Mouse (Mus musculus): ENCODE results near the gene Ptprn2. TPM values are rescaled to one million over a fixed set of nuclear protein-coding genes. Genes with fewer than 3 reads are reported as not detected.
A peak's percentile ranks its signal among the peaks of the same experiment; 100 is the strongest.

Gene Ptprn2
- polyA plus RNA-seq, 1 experiment from 2014 or later: 0.05 TPM

DNA sequence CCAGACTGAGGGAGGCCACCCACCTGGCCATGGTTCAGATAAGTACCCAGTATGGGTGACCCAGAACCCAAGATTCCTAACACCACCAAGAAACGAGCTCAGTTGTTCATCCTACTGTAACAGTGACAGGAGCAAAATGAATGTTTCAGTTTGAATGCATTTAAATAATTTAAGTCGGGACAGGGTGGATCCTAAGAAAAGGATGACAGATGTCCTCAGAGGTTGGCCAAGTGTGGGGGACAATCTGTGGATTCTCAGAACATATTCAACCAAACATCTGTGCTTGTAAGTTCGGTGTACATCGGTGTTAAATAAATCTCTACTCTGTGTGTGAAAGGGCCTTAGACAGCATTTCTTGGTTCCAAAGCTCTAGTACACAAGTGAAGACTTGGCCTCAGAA lies 743.9 kb downstream of the Ptprn2 start:
- Histone ChIP-seq H3K4me2 (no peak overlapping the region), H3K27ac (no peak overlapping the region), H3K4me1 (replicated peaks) (0 out of 2 replicates have a peak, but pooled peaks cover 2% of the 10 kb centered on the region), H3K4me3 (replicated peaks) (no peak overlapping the region), H3K9ac (no peak overlapping the region), H3K27me3 (no peaks in the 10 kb centered on the region), H3K9me3 (replicated peaks) (no peaks in the 10 kb centered on the region), H3K36me3 (no peaks in the 10 kb centered on the region)
- WGBS (ENCODE audit: insufficient replicate concordance): 58% methylated on average over 4 of the region's 4 CpGs
- no peak for DNase-seq
- no peak for ATAC-seq (ENCODE audit: low read depth)

DNA sequence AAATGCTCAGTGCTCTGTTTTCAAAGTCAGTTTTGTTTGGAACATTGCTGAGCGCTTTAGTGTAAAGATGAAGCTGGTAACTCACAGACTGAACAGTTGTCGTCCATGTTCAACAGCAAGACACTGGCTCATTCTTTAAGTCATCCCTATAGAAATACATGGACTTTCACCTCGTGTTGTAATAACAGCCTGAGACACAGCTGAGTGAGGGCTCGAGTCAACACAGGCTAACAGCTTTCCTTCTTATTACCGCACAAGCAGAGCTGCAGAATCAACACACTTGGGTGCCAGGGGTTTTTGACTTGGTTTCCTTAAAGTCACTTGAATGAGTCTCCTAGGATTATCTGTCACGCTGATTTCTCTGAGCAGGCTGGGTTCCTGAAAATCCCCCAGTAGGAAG lies 744.8 kb downstream of the Ptprn2 start:
- 64% methylated on average over 6 of the region's 6 CpGs for WGBS (ENCODE audit: insufficient replicate concordance)
- ATAC-seq (ENCODE audit: low read depth): no peak

DNA sequence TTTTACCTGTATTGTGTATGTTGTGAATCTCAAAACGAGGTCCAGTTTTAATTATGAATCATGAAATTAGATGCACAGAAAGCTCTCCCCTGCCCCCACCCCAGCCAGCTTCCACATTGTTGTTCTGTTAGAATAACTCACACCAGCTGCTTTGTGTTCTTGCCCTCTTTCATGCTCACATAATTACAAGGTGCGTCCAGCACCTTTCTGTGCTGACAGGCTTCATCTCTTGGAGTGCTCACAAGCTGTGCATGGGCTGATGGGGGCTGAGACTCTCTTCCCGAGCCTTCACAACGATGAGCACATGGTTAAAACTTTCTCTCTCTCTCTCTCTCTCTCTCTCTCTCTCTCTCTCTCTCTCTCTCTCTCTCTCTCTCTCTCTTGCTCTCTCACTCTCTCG lies 746.3 kb downstream of the Ptprn2 start:
- Histone ChIP-seq H3K9me3 (replicated peaks) (no peaks in the 10 kb centered on the region), H3K4me1 (replicated peaks) (0 out of 2 replicates have a peak, but pooled peaks cover 1% of the 10 kb centered on the region), H3K4me3 (replicated peaks) (no peak overlapping the region), H3K36me3 (no peaks in the 10 kb centered on the region), H3K27ac (no peak overlapping the region), H3K9ac (no peak overlapping the region), H3K4me2 (no peak overlapping the region), H3K27me3 (no peaks in the 10 kb centered on the region)
- no peak for ATAC-seq (ENCODE audit: low read depth)
- 60% methylated on average over 5 of the region's 5 CpGs for WGBS (ENCODE audit: insufficient replicate concordance)
- DNase-seq: no peak

More for the DNA sequence above, 744.8 kb downstream of the Ptprn2 start:
- Histone ChIP-seq H3K36me3 (no peaks in the 10 kb centered on the region), H3K4me3 (replicated peaks) (no peak overlapping the region), H3K4me1 (replicated peaks) (0 out of 2 replicates have a peak, but pooled peaks cover 2% of the 10 kb centered on the region), H3K4me2 (no peak overlapping the region), H3K9ac (no peak overlapping the region), H3K9me3 (replicated peaks) (no peaks in the 10 kb centered on the region), H3K27me3 (no peaks in the 10 kb centered on the region), H3K27ac (no peak overlapping the region)
- DNase-seq: no peak

DNA sequence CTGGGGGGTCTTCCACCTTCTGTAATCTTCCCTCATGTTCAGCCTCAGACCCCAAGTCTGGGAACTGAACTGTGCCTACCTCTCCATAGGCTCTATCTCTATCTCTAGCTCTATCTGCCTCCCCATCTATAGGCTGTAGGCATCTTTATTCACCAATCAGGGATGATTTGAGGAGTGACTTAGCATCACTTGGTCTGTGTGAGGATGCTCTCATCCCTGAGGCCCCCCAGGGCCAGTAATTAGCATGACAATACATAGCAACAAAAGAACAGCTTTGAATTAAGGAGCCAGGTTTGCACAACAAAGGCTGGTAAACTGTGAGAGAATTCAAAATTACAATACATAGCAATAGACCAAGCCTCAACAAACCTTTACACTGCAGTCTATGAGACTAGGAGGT lies 749.6 kb downstream of the Ptprn2 start:
- no peak overlapping the region for H3K4me2 ChIP-seq
- 0 out of 2 replicates have a peak, but pooled peaks cover 2% of the 10 kb centered on the region for H3K27me3 ChIP-seq
- H3K36me3 ChIP-seq: no peaks in the 10 kb centered on the region
- H3K27ac ChIP-seq: no peak overlapping the region
- DNase-seq: no peak
- no peak overlapping the region for H3K9ac ChIP-seq
- H3K4me3 ChIP-seq (replicated peaks): no peak overlapping the region
- no peak for ATAC-seq (ENCODE audit: low read depth)
- no peaks in the 10 kb centered on the region for H3K9me3 ChIP-seq (replicated peaks)
- no peaks in the 10 kb centered on the region for H3K4me1 ChIP-seq (replicated peaks)

DNA sequence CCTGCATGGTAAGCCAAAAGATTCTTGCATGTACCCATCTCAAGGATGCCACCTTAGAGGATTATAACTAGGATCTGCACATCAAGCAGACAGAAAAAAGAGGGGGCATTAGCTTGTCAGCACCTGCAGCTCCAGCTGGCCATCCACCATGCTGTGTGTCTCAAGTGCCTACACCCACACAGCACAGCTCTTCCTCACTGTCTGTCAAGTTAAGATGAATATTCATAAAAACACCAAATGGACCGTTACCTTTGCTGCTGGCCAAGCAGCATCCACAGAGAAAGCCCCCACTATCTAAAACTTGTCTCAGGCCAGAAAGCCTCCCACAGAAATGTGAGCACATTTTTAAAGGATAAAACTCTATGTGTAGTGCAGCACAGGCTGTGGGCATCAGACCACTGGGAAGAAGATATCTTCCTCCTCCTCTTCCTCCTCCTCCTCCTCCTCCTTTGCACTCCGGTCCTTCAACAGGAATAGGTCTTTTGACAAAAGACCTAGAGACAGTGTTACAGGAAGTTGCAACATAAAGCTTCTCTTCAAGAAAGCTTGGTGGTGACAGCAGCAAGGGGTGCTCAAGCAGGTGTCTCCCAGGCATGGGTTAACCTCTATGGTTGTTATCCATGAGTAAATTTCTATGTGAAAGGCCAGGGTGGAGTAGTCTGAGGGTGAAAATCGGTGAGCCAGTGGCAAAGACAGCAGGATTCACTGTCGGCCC lies 750.7 kb downstream of the Ptprn2 start:
- H3K27ac ChIP-seq: no peak overlapping the region
- H3K4me3 ChIP-seq (replicated peaks): no peak overlapping the region
- no peak overlapping the region for H3K4me2 ChIP-seq
- 0 out of 2 replicates have a peak, but pooled peaks cover 2% of the 10 kb centered on the region for H3K27me3 ChIP-seq
- no peaks in the 10 kb centered on the region for H3K36me3 ChIP-seq
- H3K4me1 ChIP-seq (replicated peaks): no peaks in the 10 kb centered on the region
- H3K9me3 ChIP-seq (replicated peaks): no peaks in the 10 kb centered on the region
- no peak overlapping the region for H3K9ac ChIP-seq
- no peak for DNase-seq
- ATAC-seq (ENCODE audit: low read depth): no peak
- WGBS (ENCODE audit: insufficient replicate concordance): 52% methylated on average over 4 of the region's 4 CpGs

DNA sequence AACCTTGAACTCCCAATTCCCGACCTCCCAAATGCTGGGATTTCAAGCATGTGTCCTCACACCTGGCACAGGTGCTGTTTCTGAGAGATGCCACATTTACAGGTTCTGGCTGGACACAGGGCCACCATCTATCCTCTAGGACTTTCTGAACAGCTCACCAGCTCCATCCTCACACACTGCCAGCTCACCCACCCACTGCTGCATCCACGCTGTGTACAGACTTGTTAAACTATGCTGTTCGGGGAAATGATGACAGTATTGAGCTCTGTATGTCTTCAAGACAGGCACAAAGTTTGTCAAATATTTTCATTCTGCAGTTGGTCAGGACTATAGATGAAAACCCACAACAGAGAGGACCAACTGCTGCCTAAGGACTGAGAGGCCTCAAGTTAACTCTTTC lies 751.5 kb downstream of the Ptprn2 start:
- Histone ChIP-seq H3K27me3 (0 out of 2 replicates have a peak, but pooled peaks cover 2% of the 10 kb centered on the region), H3K4me2 (no peak overlapping the region), H3K27ac (no peak overlapping the region), H3K36me3 (no peaks in the 10 kb centered on the region), H3K4me3 (replicated peaks) (no peak overlapping the region), H3K9me3 (replicated peaks) (no peaks in the 10 kb centered on the region), H3K4me1 (replicated peaks) (no peaks in the 10 kb centered on the region), H3K9ac (no peak overlapping the region)
- WGBS (ENCODE audit: insufficient replicate concordance): 45% methylated on average over 3 of the region's 3 CpGs
- no peak for ATAC-seq (ENCODE audit: low read depth)
- DNase-seq: no peak

DNA sequence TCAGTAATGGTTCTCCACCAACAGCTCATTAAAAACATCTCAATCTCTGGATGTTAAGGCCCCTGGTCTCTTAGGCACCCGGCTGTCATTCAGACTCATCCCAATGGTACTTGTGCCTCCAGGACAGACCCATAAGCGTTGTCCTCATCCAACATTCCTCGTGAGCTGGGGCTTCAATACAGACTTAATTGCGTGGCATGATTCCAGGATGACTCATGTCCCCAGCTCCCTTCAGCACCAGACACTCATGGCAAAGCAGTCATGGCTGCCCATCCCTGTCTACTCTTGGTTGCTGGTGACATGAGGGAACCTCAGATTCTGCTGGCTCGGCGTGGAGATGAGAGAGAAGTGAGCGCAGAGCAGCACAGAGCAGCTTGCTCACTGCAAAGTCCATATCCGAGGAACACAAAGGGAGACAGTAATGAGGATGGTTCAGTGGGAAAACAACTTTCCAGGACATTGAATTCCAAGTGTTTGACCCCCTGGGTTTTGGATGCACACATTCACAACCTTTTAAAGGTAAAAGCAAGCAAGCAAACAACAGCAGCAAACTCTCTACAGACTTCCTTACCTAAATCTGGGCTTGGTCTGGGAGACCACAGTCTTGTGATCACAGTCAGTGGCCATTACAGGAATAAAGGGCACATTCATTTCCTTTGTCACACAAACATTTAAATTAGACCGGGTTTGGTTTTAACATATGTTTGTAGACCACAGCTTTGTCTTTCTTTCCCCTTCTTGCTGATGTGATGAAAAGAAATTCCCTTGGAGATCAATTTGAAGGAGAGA lies 754.6 kb downstream of the Ptprn2 start:
- Histone ChIP-seq H3K27me3 (0 out of 2 replicates have a peak, but pooled peaks cover 2% of the 10 kb centered on the region), H3K36me3 (no peaks in the 10 kb centered on the region), H3K9me3 (replicated peaks) (no peaks in the 10 kb centered on the region), H3K4me3 (replicated peaks) (no peak overlapping the region), H3K27ac (no peak overlapping the region), H3K4me2 (no peak overlapping the region), H3K4me1 (replicated peaks) (no peaks in the 10 kb centered on the region), H3K9ac (no peak overlapping the region)
- WGBS (ENCODE audit: insufficient replicate concordance): 54% methylated on average over 9 of the region's 9 CpGs
- no peak for ATAC-seq (ENCODE audit: low read depth)
- DNase-seq: no peak

DNA sequence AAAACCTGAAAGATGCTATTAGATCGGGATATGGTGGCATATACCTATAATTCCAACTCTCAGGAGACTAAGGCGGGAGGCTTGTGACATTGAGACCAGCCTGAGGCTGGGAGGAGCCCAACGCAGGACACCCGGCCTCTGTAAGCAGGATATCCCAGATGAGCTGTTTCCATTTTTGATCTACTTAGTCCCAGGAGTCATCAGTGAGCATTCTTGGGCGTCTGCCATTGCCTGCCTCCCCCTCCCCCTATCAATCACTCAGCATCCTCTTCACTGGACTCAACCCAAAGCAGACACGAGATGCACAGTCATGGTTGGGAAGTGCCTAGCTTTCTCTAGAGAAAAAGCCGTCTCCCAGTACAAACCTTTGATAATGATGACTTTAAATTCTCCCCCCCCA lies 756.7 kb downstream of the Ptprn2 start:
- no peak overlapping the region for H3K27ac ChIP-seq
- H3K9ac ChIP-seq: no peak overlapping the region
- no peak overlapping the region for H3K4me3 ChIP-seq (replicated peaks)
- ATAC-seq (ENCODE audit: low read depth) (no peak), DNase-seq (no peak)
- no peaks in the 10 kb centered on the region for H3K9me3 ChIP-seq (replicated peaks)
- H3K4me1 ChIP-seq (replicated peaks): no peaks in the 10 kb centered on the region
- no peaks in the 10 kb centered on the region; the same call in 1 of the 2 replicates for H3K27me3 ChIP-seq
- H3K4me2 ChIP-seq: no peak overlapping the region
- H3K36me3 ChIP-seq: no peaks in the 10 kb centered on the region
- WGBS (ENCODE audit: insufficient replicate concordance): 50% methylated on average over 7 of the region's 7 CpGs

DNA sequence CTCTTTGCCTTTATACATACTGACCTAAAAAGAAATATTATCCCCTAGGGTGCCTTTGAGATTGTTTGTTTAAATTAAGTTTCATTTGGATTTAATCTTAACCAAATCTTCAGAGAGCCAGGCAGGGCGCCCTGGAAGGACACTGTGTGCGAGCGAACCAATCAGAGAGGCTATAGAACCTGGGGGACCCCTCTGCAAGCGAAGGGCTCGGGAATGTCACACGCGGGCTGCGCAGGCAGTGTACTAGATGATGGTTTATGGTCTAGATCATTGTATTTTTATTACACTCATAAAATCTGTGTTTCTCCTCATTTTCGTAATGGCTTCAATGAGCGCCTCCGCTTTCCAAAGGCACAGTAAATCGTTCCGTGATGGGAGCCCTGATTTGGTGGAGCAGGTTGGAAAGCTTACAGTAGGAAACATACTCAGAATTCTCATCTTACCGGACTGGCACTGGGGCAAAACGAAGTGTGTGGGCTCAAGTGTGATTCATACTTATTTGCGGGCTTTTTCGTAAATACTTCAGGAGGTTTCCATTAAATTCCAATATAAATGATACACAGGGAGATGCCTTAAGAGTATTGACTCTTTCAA lies 760.5 kb downstream of the Ptprn2 start:
- H3K4me3 ChIP-seq (replicated peaks): no peak overlapping the region
- H3K27ac ChIP-seq: no peak overlapping the region
- H3K36me3 ChIP-seq: no peaks in the 10 kb centered on the region
- no peak for DNase-seq
- no peaks in the 10 kb centered on the region; the same call in 1 of the 2 replicates for H3K27me3 ChIP-seq
- WGBS (ENCODE audit: insufficient replicate concordance): 75% methylated on average over 17 of the region's 17 CpGs
- ATAC-seq (ENCODE audit: low read depth): no peak
- H3K4me1 ChIP-seq (replicated peaks): peaks cover 6% of the 10 kb centered on the region; the same call in 1 of the 2 replicates
- H3K9ac ChIP-seq: no peak overlapping the region
- H3K4me2 ChIP-seq: no peak overlapping the region
- no peaks in the 10 kb centered on the region for H3K9me3 ChIP-seq (replicated peaks)

DNA sequence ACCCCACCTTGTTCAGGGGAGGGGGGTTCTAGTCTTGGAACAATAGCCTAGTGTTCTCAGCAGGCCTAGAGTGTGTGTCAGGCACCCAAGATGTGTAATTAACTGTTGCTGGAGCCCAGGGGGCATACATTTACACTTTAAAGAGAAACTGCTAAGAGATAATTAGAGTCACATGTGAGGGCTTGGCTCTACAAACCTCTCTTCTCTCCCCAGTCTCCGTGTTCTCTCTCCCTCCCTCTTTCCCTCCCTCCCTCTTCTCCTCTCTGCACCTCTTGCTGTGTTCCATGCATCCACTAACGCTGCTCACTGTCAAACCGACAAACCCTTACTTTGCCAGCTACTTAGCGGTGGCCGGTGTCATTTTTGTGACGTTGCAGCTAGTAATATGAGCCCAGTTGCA lies 764.9 kb downstream of the Ptprn2 start:
- 41% methylated on average over 6 of the region's 6 CpGs for WGBS (ENCODE audit: insufficient replicate concordance)
- no peak overlapping the region for H3K27ac ChIP-seq
- no peaks in the 10 kb centered on the region; the same call in 1 of the 2 replicates for H3K27me3 ChIP-seq
- H3K4me1 ChIP-seq (replicated peaks): peaks cover 30% of the 10 kb centered on the region
- ATAC-seq (ENCODE audit: low read depth) (no peak), DNase-seq (no peak)
- H3K9me3 ChIP-seq (replicated peaks): no peaks in the 10 kb centered on the region
- H3K36me3 ChIP-seq: no peaks in the 10 kb centered on the region
- no peak overlapping the region for H3K4me3 ChIP-seq (replicated peaks)
- H3K9ac ChIP-seq: no peak overlapping the region
- no peak overlapping the region for H3K4me2 ChIP-seq

DNA sequence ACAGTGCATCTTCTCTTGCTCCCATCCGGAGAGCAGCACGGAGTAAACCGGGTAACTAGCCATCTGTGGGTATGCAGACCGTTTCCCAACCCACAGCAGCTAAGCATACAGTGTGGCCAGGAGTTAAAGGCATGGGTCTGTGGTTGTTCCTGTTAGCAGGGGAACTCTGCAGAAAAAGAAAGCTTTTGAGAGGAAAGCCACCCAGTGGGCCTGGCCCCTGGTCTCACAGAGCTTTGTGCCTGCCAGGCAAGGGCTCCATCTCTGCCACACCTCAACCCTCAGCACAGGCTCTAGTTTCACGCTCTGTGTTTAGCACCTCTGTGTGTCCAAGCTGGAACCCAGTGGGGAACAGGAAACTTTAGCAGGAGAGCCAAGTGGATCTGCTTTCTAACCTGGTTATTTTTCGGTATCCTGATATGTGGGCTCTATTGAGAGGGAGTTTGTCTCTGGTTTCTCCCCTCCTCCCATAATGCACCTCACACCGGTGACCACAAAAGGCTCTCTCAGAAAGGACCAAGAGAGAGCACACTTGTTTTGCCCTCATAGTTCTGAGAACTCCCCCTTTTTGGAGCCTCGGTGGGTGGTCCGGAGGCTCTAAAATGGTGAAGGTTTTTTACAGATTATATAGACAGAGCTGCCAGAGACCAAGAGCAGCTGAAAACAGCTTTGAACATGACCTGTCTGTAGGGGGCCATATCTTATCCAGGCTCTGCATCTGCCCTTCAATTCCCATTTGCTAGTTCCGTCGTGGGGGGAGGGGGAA lies 766.3 kb downstream of the Ptprn2 start:
- 17% methylated on average over 11 of the region's 11 CpGs for WGBS (ENCODE audit: insufficient replicate concordance)
- ATAC-seq (ENCODE audit: low read depth): peak; percentile 89
- Histone ChIP-seq H3K27ac (peak overlapping the region; percentile 79), H3K4me2 (peak overlapping the region; percentile 52), H3K36me3 (no peaks in the 10 kb centered on the region), H3K9me3 (replicated peaks) (no peaks in the 10 kb centered on the region), H3K27me3 (no peaks in the 10 kb centered on the region), H3K4me3 (replicated peaks) (no peak overlapping the region), H3K4me1 (replicated peaks) (peaks cover 30% of the 10 kb centered on the region), H3K9ac (peak overlapping the region; percentile 22; the same call in 1 of the 2 replicates)
- peak; percentile 66 for DNase-seq

Measured in liver, embryonic 13.5 days (tissue).